Mouse (Mus musculus): ENCODE results near the gene Plbd1. TPM values are rescaled to one million over a fixed set of nuclear protein-coding genes. Genes with fewer than 3 reads are reported as not detected.

Gene Plbd1
- 10 to 100 TPM; 13.0 to 28.1 TPM for total RNA-seq (2021)
- long read RNA-seq, experiment 1, transcript Plbd1-201 (11 exons, 2,010 nt) = major isoform, 29 of 30 reads
- long read RNA-seq, experiment 1, partial matches to known transcripts = 1 of 30 reads
- long read RNA-seq, experiment 1, other reads (novel, unspliced or antisense) = 0 of 30 reads
- long read RNA-seq, experiment 2, transcript Plbd1-201 (11 exons, 2,010 nt) = major isoform, 24 of 26 reads
- long read RNA-seq, experiment 2, partial matches to known transcripts = 2 of 26 reads
- long read RNA-seq, experiment 2, other reads (novel, unspliced or antisense) = 0 of 26 reads

DNA sequence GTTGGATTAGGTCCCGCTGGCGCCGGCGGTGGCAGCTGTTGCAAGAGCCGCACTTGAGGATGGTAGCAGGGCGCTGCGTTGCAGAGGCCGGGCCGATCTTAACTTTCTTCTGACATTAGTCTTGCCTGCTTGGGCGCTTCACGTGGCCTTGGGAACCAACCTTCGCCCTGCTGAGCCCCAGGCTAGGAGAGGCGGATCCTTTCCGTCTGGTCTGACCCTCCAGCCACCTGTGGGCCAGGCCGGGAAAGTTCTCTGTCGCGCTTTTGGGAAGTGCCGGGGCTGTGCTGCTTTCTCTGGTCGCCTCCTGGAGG is at the start of gene Plbd1:
TSS of gene Plbd1 (minus strand) at position 223 of the 311 bp plus-strand sequence.
- Histone ChIP-seq H3K27ac (peak within 1 kb of the TSS; percentile 83), H3K4me3 (peak within 1 kb of the TSS; percentile 72)
- DNase-seq = peak; percentile 94
- no peak for TF ChIP-seq CTCF (IDR thresholded peaks at IDR 0.05)
- intact Hi-C loops (cut with DNase I) = no loop called here

DNA sequence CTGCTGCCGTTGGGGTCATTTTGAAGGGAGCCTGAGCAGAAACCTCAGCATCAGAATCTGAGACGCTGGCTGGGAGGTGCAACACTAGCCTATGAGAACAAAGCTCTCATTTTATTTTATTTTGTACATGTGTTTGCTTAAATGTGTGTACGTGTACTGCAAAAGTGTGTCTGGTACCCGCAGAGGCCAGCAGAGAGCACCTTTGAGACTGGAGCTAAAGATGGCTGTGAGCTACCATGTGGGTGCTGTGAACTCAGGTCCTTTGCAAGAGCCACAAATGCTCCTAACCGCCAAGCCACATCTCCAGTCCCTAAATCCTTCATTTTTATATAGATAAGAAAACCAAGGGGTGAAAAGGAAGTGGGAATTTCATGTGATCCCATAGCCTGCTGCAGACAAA is 48.7 kb upstream of the Plbd1 start:
- no peak for TF ChIP-seq CTCF (IDR thresholded peaks at IDR 0.05)
- Histone ChIP-seq H3K27ac (no peak overlapping the region), H3K4me3 (no peak overlapping the region)
- intact Hi-C loops (cut with DNase I) = no loop called here
- no peak for DNase-seq

DNA sequence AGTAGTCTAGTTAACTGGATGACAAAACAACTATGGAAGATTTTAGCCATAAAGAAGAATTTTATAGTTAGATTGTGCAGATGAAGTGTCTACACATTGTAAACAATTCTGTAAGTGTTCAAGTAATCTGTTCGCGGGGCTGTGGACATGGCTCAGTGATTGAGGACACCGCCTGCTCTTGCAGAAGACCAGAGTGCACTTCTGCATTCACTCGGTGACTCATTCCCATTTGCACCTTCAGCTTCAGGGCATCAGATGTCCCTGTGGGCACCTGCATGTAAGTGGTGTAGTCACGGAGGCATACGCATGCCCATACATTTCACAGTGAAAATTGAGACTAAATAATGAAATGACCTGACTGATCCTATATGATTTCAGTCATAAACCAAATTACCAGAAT is 46.9 kb upstream of the Plbd1 start:
- DNase-seq = no peak
- intact Hi-C loops (cut with DNase I) = no loop called here
- Histone ChIP-seq H3K4me3 (no peak overlapping the region), H3K27ac (no peak overlapping the region)
- no peak for TF ChIP-seq CTCF (IDR thresholded peaks at IDR 0.05)

DNA sequence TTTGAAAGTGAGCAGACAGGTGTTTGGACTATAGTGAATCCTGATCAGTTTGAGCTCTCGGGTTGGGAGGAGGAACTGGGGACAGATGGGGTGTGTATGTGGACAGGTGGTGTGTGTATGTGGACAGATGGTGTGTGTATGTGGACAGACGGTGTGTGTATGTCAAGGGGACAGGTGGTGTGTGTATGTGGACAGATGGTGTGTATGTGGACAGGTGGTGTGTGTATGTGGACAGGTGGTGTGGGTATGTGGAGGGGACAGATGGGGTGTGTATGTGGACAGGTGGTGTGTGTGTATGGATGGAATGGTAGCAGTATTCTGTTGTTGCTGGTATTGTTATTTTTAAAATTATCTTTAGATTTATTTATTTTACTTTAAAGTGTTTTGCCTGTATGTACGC is 40.1 kb upstream of the Plbd1 start:
- no peak overlapping the region for H3K4me3 ChIP-seq
- TF ChIP-seq CTCF (IDR thresholded peaks at IDR 0.05) = no peak
- DNase-seq = no peak
- no peak overlapping the region for H3K27ac ChIP-seq
- intact Hi-C loops (cut with DNase I) = no loop called here

DNA sequence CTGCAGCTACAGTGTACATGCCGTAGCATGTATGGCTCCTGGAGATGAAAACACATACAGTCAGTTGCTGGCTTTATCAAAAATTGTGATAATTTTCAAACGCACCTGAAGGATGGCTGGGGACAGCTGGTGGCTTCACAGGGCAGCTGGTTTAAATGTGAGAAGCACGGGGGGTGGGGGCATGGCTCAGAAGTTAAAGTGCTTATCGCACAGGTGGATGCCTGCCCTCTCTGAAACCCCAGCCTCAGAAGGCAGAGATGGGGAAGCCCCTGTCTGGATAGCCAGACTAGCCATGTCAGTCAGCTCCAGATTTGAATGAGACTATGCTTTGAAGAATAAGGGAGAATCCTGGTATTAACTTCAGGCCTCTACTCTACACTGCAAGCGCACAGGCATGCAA is 39.5 kb upstream of the Plbd1 start:
- intact Hi-C loops (cut with DNase I) = no loop called here
- TF ChIP-seq CTCF (IDR thresholded peaks at IDR 0.05) = no peak
- Histone ChIP-seq H3K27ac (no peak overlapping the region), H3K4me3 (no peak overlapping the region)
- DNase-seq = no peak

DNA sequence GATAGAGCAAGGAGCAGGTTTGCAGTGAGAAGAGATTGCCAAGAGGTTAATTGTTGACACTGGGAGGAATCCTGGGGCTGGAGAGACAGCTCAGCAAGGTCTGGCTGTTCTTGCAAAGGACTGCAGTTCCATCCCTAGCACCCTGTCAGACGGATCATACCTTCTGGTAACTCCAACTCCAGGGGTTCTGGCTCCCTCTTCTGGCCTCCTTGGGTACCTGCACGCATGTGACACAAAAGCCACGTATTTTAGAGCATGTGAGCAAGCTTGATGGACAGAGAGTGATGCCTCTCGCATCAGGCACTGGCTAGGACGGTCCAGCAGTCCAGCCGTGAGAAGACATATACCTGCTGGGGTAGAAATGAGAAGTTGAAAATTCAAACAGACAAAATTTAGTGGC is 29.6 kb upstream of the Plbd1 start:
- no peak overlapping the region for H3K27ac ChIP-seq
- intact Hi-C loops (cut with DNase I) = no loop called here
- H3K4me3 ChIP-seq = no peak overlapping the region
- no peak for DNase-seq
- peak; percentile 30; the same call in 1 of the 2 replicates for TF ChIP-seq CTCF (IDR thresholded peaks at IDR 0.05)

DNA sequence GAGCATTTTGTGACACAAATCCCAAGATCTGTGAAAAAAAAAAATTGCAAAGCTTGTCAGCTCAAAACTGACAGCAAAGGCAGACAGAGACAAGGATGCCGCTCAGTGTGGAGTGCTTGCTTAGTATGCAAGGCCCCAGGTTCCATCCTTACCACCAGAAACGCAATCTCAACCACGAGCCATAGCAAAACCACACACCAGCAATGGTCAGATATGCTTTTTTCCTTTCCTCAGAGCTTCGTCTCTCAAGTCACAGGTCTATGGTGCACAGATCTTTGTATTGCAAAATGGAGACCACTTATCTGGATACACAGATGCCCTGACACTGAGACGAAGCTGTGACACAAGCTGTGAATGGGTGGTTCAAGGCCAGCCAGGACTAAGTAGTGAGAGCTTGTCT is 28.8 kb upstream of the Plbd1 start:
- intact Hi-C loops (cut with DNase I) = no loop called here
- no peak overlapping the region for H3K27ac ChIP-seq
- no peak for DNase-seq
- TF ChIP-seq CTCF (IDR thresholded peaks at IDR 0.05) = no peak
- H3K4me3 ChIP-seq = no peak overlapping the region

DNA sequence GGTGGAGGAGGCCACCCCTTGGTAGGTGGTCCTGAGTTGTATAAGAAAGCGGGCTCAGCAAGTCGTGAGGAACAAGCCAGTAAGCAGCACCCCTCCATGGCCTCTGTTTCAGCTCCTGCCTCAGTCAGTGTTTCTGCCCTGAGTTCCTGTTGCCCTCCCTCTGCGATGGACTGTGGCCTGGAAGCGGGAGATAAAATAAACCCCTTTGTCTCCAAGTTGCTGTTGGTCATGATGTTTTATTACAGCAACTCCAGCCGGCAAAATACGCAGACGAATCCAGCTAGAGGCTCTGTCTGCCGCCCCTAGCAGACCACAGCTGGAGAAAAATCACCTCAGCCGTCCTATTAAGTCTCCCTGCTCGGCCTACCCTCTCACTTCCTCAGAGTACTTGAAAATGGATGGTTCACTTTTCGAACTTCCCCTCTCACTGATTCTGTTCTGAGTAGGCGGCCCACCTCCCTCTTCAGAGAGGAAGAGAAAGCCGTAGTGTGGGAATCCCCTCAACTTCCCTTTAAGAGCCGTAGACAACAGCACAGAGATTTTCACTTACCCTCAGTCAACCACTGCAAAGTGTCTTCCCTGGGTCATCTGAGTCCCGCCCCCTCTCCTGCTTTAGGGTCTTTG is 28.2 kb upstream of the Plbd1 start:
- intact Hi-C loops (cut with DNase I) = no loop called here
- DNase-seq = no peak
- TF ChIP-seq CTCF (IDR thresholded peaks at IDR 0.05) = no peak
- H3K27ac ChIP-seq = no peak overlapping the region
- no peak overlapping the region for H3K4me3 ChIP-seq

DNA sequence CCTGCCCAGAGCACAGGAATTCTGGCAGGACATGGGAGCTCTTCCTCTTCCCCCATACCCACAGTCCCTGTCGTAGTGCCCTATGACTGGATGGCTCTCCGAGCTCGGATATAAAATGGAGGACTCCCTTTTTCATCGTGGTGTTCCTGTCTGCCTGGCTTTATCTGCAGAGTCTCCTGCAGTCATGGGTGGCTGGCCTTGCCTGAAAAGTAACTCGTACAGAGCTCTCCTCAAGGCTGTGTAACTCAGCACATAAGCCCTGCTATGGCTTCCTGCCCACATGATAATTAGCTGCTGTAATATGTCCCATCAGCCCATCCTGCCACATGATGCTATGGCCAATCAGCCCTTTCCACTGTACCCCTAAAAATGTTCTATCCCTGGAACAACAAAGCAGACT is 23.7 kb upstream of the Plbd1 start:
- no peak for DNase-seq
- Histone ChIP-seq H3K27ac (no peak overlapping the region), H3K4me3 (no peak overlapping the region)
- no peak for TF ChIP-seq CTCF (IDR thresholded peaks at IDR 0.05)
- intact Hi-C loops (cut with DNase I) = no loop called here

DNA sequence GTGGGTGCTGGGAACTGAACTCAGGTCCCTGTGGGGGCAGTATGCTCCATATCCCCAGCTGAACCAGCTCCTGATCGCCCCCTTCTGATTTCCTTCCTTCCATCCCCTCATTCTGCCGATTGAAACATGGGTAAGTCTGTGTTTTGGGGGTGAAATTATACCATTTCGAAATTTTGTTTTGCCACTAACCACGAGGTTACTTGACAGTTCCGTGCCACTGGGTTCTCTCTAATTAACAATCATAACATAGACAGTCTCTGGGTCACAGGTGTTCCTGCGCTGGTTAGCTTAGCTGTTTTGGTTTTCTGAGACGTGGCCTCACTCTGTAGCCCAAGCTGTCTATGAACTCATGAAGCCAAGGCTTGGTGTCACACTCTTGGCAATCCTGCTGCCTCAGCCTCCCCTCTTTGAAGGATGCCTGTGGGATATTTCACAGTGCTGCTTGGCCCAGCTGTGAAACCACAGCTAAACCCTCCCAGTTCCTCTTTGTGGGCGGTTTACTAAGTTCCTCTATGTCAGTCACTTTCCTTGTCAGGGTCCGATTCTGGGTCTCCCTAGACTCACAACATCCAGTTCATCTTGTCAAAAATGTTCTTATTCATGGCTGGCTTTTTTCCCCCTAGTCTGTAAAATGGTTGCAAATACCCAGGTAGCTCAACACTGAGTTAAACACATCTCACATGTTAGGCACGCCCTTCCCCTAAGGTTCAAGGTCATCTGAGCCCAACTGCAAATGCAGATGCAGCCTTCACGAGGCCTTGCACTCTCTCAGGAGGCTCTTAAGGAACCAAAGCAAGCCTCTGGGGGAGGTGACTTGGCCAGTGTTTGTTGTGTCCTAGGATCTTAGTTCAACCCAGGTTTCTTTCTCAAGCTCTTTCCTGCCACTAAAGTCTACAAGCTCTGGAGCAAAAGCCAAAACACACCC is 21.9 kb upstream of the Plbd1 start:
- Histone ChIP-seq H3K4me3 (no peak overlapping the region), H3K27ac (no peak overlapping the region)
- no peak for DNase-seq
- TF ChIP-seq CTCF (IDR thresholded peaks at IDR 0.05) = no peak
- intact Hi-C loops (cut with DNase I) = no loop called here

DNA sequence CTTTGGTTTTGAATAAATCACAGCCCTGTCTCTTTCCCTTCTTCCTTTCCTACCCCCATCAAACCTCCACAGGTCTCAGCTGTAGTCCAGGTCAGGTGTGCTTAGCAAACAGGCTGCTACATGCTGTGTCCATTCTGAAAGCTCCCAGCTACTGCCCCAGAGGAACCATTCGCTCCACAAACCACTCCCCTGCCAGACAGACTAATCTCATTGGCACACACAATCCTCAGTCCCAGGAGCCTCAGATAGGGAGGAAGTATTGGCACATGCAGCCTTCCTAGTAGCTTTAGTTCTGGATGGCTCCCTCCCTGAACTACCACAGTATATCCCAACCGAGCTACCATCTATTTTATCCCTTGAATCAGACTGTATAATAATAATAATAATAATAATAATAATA is 17.7 kb upstream of the Plbd1 start:
- DNase-seq = no peak

DNA sequence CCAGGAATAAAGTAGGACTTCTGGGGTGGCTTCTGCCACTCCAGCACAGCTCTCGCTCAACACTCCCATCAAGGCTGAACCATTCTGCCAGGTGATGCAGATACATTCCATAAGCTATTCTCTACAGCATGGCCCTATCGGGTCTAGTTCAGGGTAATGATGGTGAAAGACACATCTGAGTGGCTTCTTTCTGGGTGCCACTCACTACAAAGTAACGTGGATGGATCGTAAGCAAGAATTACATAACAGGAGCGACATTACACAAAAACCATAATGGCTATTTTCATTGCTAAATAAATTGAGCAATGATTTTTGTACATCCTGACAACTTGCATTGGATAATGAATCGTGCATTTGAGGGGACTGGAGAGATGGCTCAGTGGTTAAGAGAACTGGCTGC is 13.2 kb upstream of the Plbd1 start:
- no peak overlapping the region for H3K27ac ChIP-seq
- H3K4me3 ChIP-seq = no peak overlapping the region
- DNase-seq = no peak
- intact Hi-C loops (cut with DNase I) = no loop called here
- no peak for TF ChIP-seq CTCF (IDR thresholded peaks at IDR 0.05)

More for the DNA sequence above, 17.7 kb upstream of the Plbd1 start:
- intact Hi-C loops (cut with DNase I) = no loop called here
- no peak overlapping the region for H3K27ac ChIP-seq
- no peak for TF ChIP-seq CTCF (IDR thresholded peaks at IDR 0.05)
- no peak overlapping the region for H3K4me3 ChIP-seq

DNA sequence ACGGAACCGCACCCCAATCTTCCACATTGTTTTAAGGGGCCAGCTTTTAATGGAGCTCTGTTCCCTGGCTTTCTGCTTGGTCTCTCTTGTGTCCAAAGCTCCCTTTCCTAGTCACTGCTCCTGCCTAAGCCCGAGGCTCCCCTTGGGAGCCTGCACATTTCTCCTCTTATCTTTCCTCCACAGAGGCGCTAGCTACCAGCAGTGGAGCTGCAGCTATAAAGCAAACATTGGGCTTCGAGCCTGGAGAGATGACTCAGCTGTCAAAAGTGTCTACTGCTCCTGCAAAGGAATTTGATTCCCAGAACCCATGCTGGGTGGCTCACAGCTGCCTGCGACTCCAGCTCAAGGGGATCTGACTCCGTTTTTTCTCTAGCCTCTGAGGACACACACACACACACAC is 10.7 kb upstream of the Plbd1 start:
- DNase-seq = peak; percentile 61
- intact Hi-C loops (cut with DNase I) = no loop called here
- Histone ChIP-seq H3K27ac (peak overlapping the region; percentile 77), H3K4me3 (no peak overlapping the region)
- peak; percentile 8; the same call in 1 of the 2 replicates for TF ChIP-seq CTCF (IDR thresholded peaks at IDR 0.05)

All from gastrocnemius, adult 2 months (tissue).